Mouse (Mus musculus): ENCODE measurements around the gene Gbp9. TPM values are rescaled to one million over a fixed set of nuclear protein-coding genes. Genes with fewer than 3 reads are reported as not detected.
"Not testable (repeated sequence)": the region's sequence is repeated elsewhere in the genome, so short reads cannot be mapped to it uniquely, and the experiment has no call there.

The Gbp9 gene
- total and polyA plus RNA-seq, 2 experiments from 2014 or later: 1.5 to 1.8 TPM

GRCm38 (mm10) chr5:105081900-105082299 lies 57.4 kb downstream of the Gbp9 start:
- Histone ChIP-seq H3K4me2 (ENCODE audit: low read depth, low read length, poor library complexity, severe bottlenecking) (no peak overlapping the region), H3K4me3 (ENCODE audit: low read depth, low read length) (no peak overlapping the region), H3K9ac (replicated peaks; ENCODE audit: low read length, poor library complexity, severe bottlenecking) (no peak overlapping the region), H3K4me1 (ENCODE audit: insufficient read depth, low read length) (no peaks in the 10 kb centered on the region), H3K36me3 (ENCODE audit: insufficient read depth, low read length) (no peaks in the 10 kb centered on the region), H3K9me3 (ENCODE audit: low read length) (no peaks in the 10 kb centered on the region), H3K27me3 (ENCODE audit: insufficient read depth, low read length) (no peaks in the 10 kb centered on the region), H3K27ac (ENCODE audit: low read depth, low read length) (no peak overlapping the region)
- ATAC-seq (ENCODE audit: low FRiP score) (no peak), DNase-seq (ENCODE audit: low spot score) (no peak)
- TF ChIP-seq CTCF (IDR thresholded peaks at IDR 0.05): no peak

- ATAC-seq (ENCODE audit: low FRiP score); H3K27me3 ChIP-seq (ENCODE audit: insufficient read depth, low read length); H3K4me2 ChIP-seq (ENCODE audit: low read depth, low read length, poor library complexity, severe bottlenecking); H3K9ac ChIP-seq (replicated peaks; ENCODE audit: low read length, poor library complexity, severe bottlenecking); DNase-seq (ENCODE audit: low spot score); H3K9me3 ChIP-seq (ENCODE audit: low read length); H3K4me3 ChIP-seq (ENCODE audit: low read depth, low read length); H3K27ac ChIP-seq (ENCODE audit: low read depth, low read length); H3K36me3 ChIP-seq (ENCODE audit: insufficient read depth, low read length); H3K4me1 ChIP-seq (ENCODE audit: insufficient read depth, low read length): not testable (repeated sequence)
These were observed 71.0 kb downstream of the Gbp9 start for GRCm38 (mm10) chr5:105068356-105068755.

GRCm38 (mm10) chr5:105064443-105064842 lies 74.9 kb downstream of the Gbp9 start:
- H3K4me2 ChIP-seq (ENCODE audit: low read depth, low read length, poor library complexity, severe bottlenecking); H3K9ac ChIP-seq (replicated peaks; ENCODE audit: low read length, poor library complexity, severe bottlenecking); H3K36me3 ChIP-seq (ENCODE audit: insufficient read depth, low read length); H3K27me3 ChIP-seq (ENCODE audit: insufficient read depth, low read length); H3K9me3 ChIP-seq (ENCODE audit: low read length); H3K27ac ChIP-seq (ENCODE audit: low read depth, low read length); DNase-seq (ENCODE audit: low spot score); ATAC-seq (ENCODE audit: low FRiP score); H3K4me3 ChIP-seq (ENCODE audit: low read depth, low read length); H3K4me1 ChIP-seq (ENCODE audit: insufficient read depth, low read length): not testable (repeated sequence)
- WGBS: 61% methylated on average over 2 of the region's 2 CpGs

- H3K9me3 ChIP-seq (ENCODE audit: low read length): no peaks in the 10 kb centered on the region
- no peak overlapping the region for H3K4me2 ChIP-seq (ENCODE audit: low read depth, low read length, poor library complexity, severe bottlenecking)
- no peak for ATAC-seq (ENCODE audit: low FRiP score)
- H3K4me3 ChIP-seq (ENCODE audit: low read depth, low read length): no peak overlapping the region
- DNase-seq (ENCODE audit: low spot score): no peak
- no peaks in the 10 kb centered on the region for H3K36me3 ChIP-seq (ENCODE audit: insufficient read depth, low read length)
- no peak for TF ChIP-seq CTCF (IDR thresholded peaks at IDR 0.05)
- H3K9ac ChIP-seq (replicated peaks; ENCODE audit: low read length, poor library complexity, severe bottlenecking): no peak overlapping the region
- no peaks in the 10 kb centered on the region for H3K27me3 ChIP-seq (ENCODE audit: insufficient read depth, low read length)
- WGBS: 76% methylated on average over 1 of the region's 1 CpGs
- no peaks in the 10 kb centered on the region for H3K4me1 ChIP-seq (ENCODE audit: insufficient read depth, low read length)
- no peak overlapping the region for H3K27ac ChIP-seq (ENCODE audit: low read depth, low read length)
These were observed 76.0 kb downstream of the Gbp9 start for GRCm38 (mm10) chr5:105063321-105063720.

- 84% methylated on average over 2 of the region's 2 CpGs for whole genome bisulfite sequencing
- not testable (repeated sequence) for H3K4me2 ChIP-seq (ENCODE audit: low read depth, low read length, poor library complexity, severe bottlenecking)
These were observed 76.9 kb downstream of the Gbp9 start for GRCm38 (mm10) chr5:105062403-105062802.

GRCm38 (mm10) chr5:105060224-105060623 lies 79.1 kb downstream of the Gbp9 start:
- Histone ChIP-seq H3K36me3 (ENCODE audit: insufficient read depth, low read length) (no peaks in the 10 kb centered on the region), H3K27ac (ENCODE audit: low read depth, low read length) (no peak overlapping the region), H3K4me1 (ENCODE audit: insufficient read depth, low read length) (no peaks in the 10 kb centered on the region), H3K4me2 (ENCODE audit: low read depth, low read length, poor library complexity, severe bottlenecking) (no peak overlapping the region), H3K9me3 (ENCODE audit: low read length) (no peaks in the 10 kb centered on the region), H3K4me3 (ENCODE audit: low read depth, low read length) (no peak overlapping the region), H3K27me3 (ENCODE audit: insufficient read depth, low read length) (no peaks in the 10 kb centered on the region), H3K9ac (replicated peaks; ENCODE audit: low read length, poor library complexity, severe bottlenecking) (no peak overlapping the region)
- WGBS: 98% methylated on average over 2 of the region's 2 CpGs
- ATAC-seq (ENCODE audit: low FRiP score) (no peak), DNase-seq (ENCODE audit: low spot score) (no peak)
- no peak for TF ChIP-seq CTCF (IDR thresholded peaks at IDR 0.05)

More at GRCm38 (mm10) chr5:105062403-105062802, 76.9 kb downstream of the Gbp9 start:
- not testable (repeated sequence) for H3K36me3 ChIP-seq (ENCODE audit: insufficient read depth, low read length); H3K4me1 ChIP-seq (ENCODE audit: insufficient read depth, low read length); H3K9ac ChIP-seq (replicated peaks; ENCODE audit: low read length, poor library complexity, severe bottlenecking); H3K27ac ChIP-seq (ENCODE audit: low read depth, low read length); H3K9me3 ChIP-seq (ENCODE audit: low read length); H3K27me3 ChIP-seq (ENCODE audit: insufficient read depth, low read length); H3K4me3 ChIP-seq (ENCODE audit: low read depth, low read length); DNase-seq (ENCODE audit: low spot score); ATAC-seq (ENCODE audit: low FRiP score)

- 60% methylated on average over 2 of the region's 2 CpGs for WGBS
- no peak overlapping the region for H3K4me2 ChIP-seq (ENCODE audit: low read depth, low read length, poor library complexity, severe bottlenecking)
- no peaks in the 10 kb centered on the region for H3K4me1 ChIP-seq (ENCODE audit: insufficient read depth, low read length)
- no peaks in the 10 kb centered on the region for H3K27me3 ChIP-seq (ENCODE audit: insufficient read depth, low read length)
- ATAC-seq (ENCODE audit: low FRiP score) (no peak), DNase-seq (ENCODE audit: low spot score) (no peak)
- H3K9me3 ChIP-seq (ENCODE audit: low read length): no peaks in the 10 kb centered on the region
- TF ChIP-seq CTCF (IDR thresholded peaks at IDR 0.05): no peak
- no peaks in the 10 kb centered on the region for H3K36me3 ChIP-seq (ENCODE audit: insufficient read depth, low read length)
- no peak overlapping the region for H3K9ac ChIP-seq (replicated peaks; ENCODE audit: low read length, poor library complexity, severe bottlenecking)
- H3K27ac ChIP-seq (ENCODE audit: low read depth, low read length): no peak overlapping the region
- H3K4me3 ChIP-seq (ENCODE audit: low read depth, low read length): no peak overlapping the region
These were observed 84.1 kb downstream of the Gbp9 start for GRCm38 (mm10) chr5:105055279-105055678.

- H3K4me2 ChIP-seq (ENCODE audit: low read depth, low read length, poor library complexity, severe bottlenecking); H3K27me3 ChIP-seq (ENCODE audit: insufficient read depth, low read length); H3K4me1 ChIP-seq (ENCODE audit: insufficient read depth, low read length); DNase-seq (ENCODE audit: low spot score); H3K9ac ChIP-seq (replicated peaks; ENCODE audit: low read length, poor library complexity, severe bottlenecking); H3K36me3 ChIP-seq (ENCODE audit: insufficient read depth, low read length); H3K4me3 ChIP-seq (ENCODE audit: low read depth, low read length); H3K27ac ChIP-seq (ENCODE audit: low read depth, low read length); ATAC-seq (ENCODE audit: low FRiP score); H3K9me3 ChIP-seq (ENCODE audit: low read length): not testable (repeated sequence)
- 86% methylated on average over 1 of the region's 1 CpGs for WGBS
These were observed 85.7 kb downstream of the Gbp9 start for GRCm38 (mm10) chr5:105053471-105054169.
